Mouse (Mus musculus) brown adipose tissue, adult 24 weeks (tissue): Measurements from ENCODE around the gene Zic3. TPM values are rescaled to one million over a fixed set of nuclear protein-coding genes. Genes with fewer than 3 reads are reported as not detected.
A peak's percentile ranks its signal among the peaks of the same experiment; 100 is the strongest.

ENCODE experiments used
- H3K27ac ChIP-seq: fragments of 200-500 bp; replicated peaks from 2 replicates; pipeline ENCODE4 v1.5.1; 2012; ENCODE audit warnings: low read depth, mild to moderate bottlenecking, low read length
- H3K4me1 ChIP-seq: fragments of 200-500 bp; 2 replicates; pipeline ENCODE4 v1.6.1; 2012; ENCODE audit warnings: low read length, mixed read lengths; ENCODE audit not compliant: control insufficient read depth, insufficient read depth, insufficient read length
- H3K4me3 ChIP-seq: fragments of 200-500 bp; 2 replicates; pipeline ENCODE4 v1.5.1; 2012; ENCODE audit warnings: low read depth, mild to moderate bottlenecking, low read length, moderate library complexity; ENCODE audit not compliant: insufficient read depth
- polyA plus RNA-seq: library from polyadenylated mRNA; stranded (reverse); fragments of >200 nt; gene quantifications from 2 replicates; pipeline ENCODE4 v1.2.4, GENCODE M21; 2012; ENCODE audit not compliant: missing spikeins, insufficient read depth, insufficient read length

The Zic3 gene
- not detected in 2 replicates for polyA plus RNA-seq

- Histone ChIP-seq H3K27ac (no peak within 1 kb of the TSS), H3K4me3 (no peak within 1 kb of the TSS), H3K4me1 (no peaks in the 10 kb centered on the region)
Measured at GRCm38 (mm10) chrX:58022400-58022799, at the start of gene Zic3. TSS of gene Zic3 (plus strand) at chrX:58022700.

- no peak overlapping the region for H3K27ac ChIP-seq
- H3K4me3 ChIP-seq = no peak overlapping the region
- no peaks in the 10 kb centered on the region for H3K4me1 ChIP-seq
Measured at GRCm38 (mm10) chrX:57982351-57982750, 40.1 kb upstream of the Zic3 start.

GRCm38 (mm10) chrX:57987455-57988109 lies 34.9 kb upstream of the Zic3 start:
- no peak overlapping the region for H3K4me3 ChIP-seq
- H3K4me1 ChIP-seq = no peaks in the 10 kb centered on the region
- no peak overlapping the region for H3K27ac ChIP-seq

GRCm38 (mm10) chrX:58013391-58013790 lies 9.1 kb upstream of the Zic3 start:
- Histone ChIP-seq H3K27ac (no peak overlapping the region), H3K4me3 (no peak overlapping the region), H3K4me1 (no peaks in the 10 kb centered on the region)

- Histone ChIP-seq H3K4me1 (no peaks in the 10 kb centered on the region), H3K4me3 (no peak overlapping the region), H3K27ac (no peak overlapping the region)
Measured at GRCm38 (mm10) chrX:58014093-58014492, 8.4 kb upstream of the Zic3 start.

- H3K4me1 ChIP-seq = no peaks in the 10 kb centered on the region
- H3K27ac ChIP-seq = no peak overlapping the region
- H3K4me3 ChIP-seq = no peak overlapping the region
Measured at GRCm38 (mm10) chrX:58014761-58015160, 7.7 kb upstream of the Zic3 start.

- H3K27ac ChIP-seq = no peak overlapping the region
- no peak overlapping the region for H3K4me3 ChIP-seq
- no peaks in the 10 kb centered on the region for H3K4me1 ChIP-seq
Measured at GRCm38 (mm10) chrX:58015336-58015945, 7.1 kb upstream of the Zic3 start.

- Histone ChIP-seq H3K4me3 (no peak overlapping the region), H3K27ac (no peak overlapping the region), H3K4me1 (no peaks in the 10 kb centered on the region)
Measured at GRCm38 (mm10) chrX:58018720-58019119, 3.8 kb upstream of the Zic3 start.

GRCm38 (mm10) chrX:58019257-58019953 lies 3.1 kb upstream of the Zic3 start:
- Histone ChIP-seq H3K4me3 (no peak overlapping the region), H3K27ac (no peak overlapping the region), H3K4me1 (no peaks in the 10 kb centered on the region)

- H3K27ac ChIP-seq = no peak overlapping the region
- no peak overlapping the region for H3K4me3 ChIP-seq
- H3K4me1 ChIP-seq = no peaks in the 10 kb centered on the region
Measured at GRCm38 (mm10) chrX:58027631-58028030, 5.1 kb downstream of the Zic3 start.

GRCm38 (mm10) chrX:58028082-58028481 lies 5.6 kb downstream of the Zic3 start:
- Histone ChIP-seq H3K27ac (no peak overlapping the region), H3K4me3 (no peak overlapping the region), H3K4me1 (no peaks in the 10 kb centered on the region)

- no peak overlapping the region for H3K27ac ChIP-seq
- H3K4me1 ChIP-seq = no peaks in the 10 kb centered on the region
- no peak overlapping the region for H3K4me3 ChIP-seq
Measured at GRCm38 (mm10) chrX:58028858-58029257, 6.4 kb downstream of the Zic3 start.

GRCm38 (mm10) chrX:58030100-58030834 lies 7.8 kb downstream of the Zic3 start:
- Histone ChIP-seq H3K4me1 (no peaks in the 10 kb centered on the region), H3K4me3 (peak overlapping the region; percentile 43), H3K27ac (no peak overlapping the region)

GRCm38 (mm10) chrX:58030835-58031670 lies 8.6 kb downstream of the Zic3 start:
- Histone ChIP-seq H3K27ac (no peak overlapping the region), H3K4me3 (peak overlapping the region; percentile 43)

More at GRCm38 (mm10) chrX:58030835-58031670, 8.6 kb downstream of the Zic3 start:
- no peaks in the 10 kb centered on the region for H3K4me1 ChIP-seq
